Mouse (Mus musculus) cerebellum, adult 11 months (tissue): ENCODE measurements around the gene Sult1a1.
"Not testable (repeated sequence)": the region's sequence is repeated elsewhere in the genome, so short reads cannot be mapped to it uniquely, and the experiment has no call there.

ENCODE experiments used
- DNase-seq: peaks from one replicate; pipeline ENCODE4 v3.0.0; 2022

Sult1a1 gene

GRCm38 (mm10) chr7:126696303-126696702 is 20.1 kb upstream of the Sult1a1 start:
- DNase-seq = no peak

- peak; percentile 92 for DNase-seq
These were observed 19.5 kb upstream of the Sult1a1 start, which contains the start of gene Slx1b for GRCm38 (mm10) chr7:126695631-126696207. Slx1b (minus strand) TSS chr7:126695784.

GRCm38 (mm10) chr7:126695210-126695611 is 19.0 kb upstream of the Sult1a1 start, which contains the start of gene Bola2:
Bola2 (plus strand) TSS chr7:126695401.
- peak; percentile 66 for DNase-seq

GRCm38 (mm10) chr7:126694441-126695051 is 18.3 kb upstream of the Sult1a1 start:
- no peak for DNase-seq

GRCm38 (mm10) chr7:126693781-126694180 is 17.5 kb upstream of the Sult1a1 start:
- DNase-seq = no peak

- peak; percentile 71 for DNase-seq
These were observed 17.0 kb upstream of the Sult1a1 start for GRCm38 (mm10) chr7:126693256-126693655.

GRCm38 (mm10) chr7:126692426-126692825 is 16.2 kb upstream of the Sult1a1 start:
- DNase-seq = no peak

- no peak for DNase-seq
These were observed 15.4 kb upstream of the Sult1a1 start for GRCm38 (mm10) chr7:126691676-126692075.

GRCm38 (mm10) chr7:126690737-126691136 is 14.5 kb upstream of the Sult1a1 start:
- no peak for DNase-seq

- no peak for DNase-seq
These were observed 12.8 kb upstream of the Sult1a1 start for GRCm38 (mm10) chr7:126689021-126689420.

GRCm38 (mm10) chr7:126688156-126688555 is 11.9 kb upstream of the Sult1a1 start:
- not testable (repeated sequence) for DNase-seq

- no peak for DNase-seq
These were observed 5.0 kb upstream of the Sult1a1 start for GRCm38 (mm10) chr7:126681221-126681620.

- DNase-seq = no peak
These were observed 3.5 kb upstream of the Sult1a1 start for GRCm38 (mm10) chr7:126679683-126680082.

- DNase-seq = no peak
These were observed 2.5 kb upstream of the Sult1a1 start for GRCm38 (mm10) chr7:126678545-126679341.

GRCm38 (mm10) chr7:126676631-126677220 is 494 bp upstream of the Sult1a1 start:
- no peak for DNase-seq

GRCm38 (mm10) chr7:126675104-126675503 is 1.1 kb downstream of the Sult1a1 start:
- DNase-seq = no peak

- DNase-seq = no peak
These were observed 4.1 kb downstream of the Sult1a1 start for GRCm38 (mm10) chr7:126672111-126672510.

- DNase-seq = no peak
These were observed 6.1 kb downstream of the Sult1a1 start for GRCm38 (mm10) chr7:126670152-126670551.

GRCm38 (mm10) chr7:126668452-126668851 is 7.8 kb downstream of the Sult1a1 start:
- DNase-seq = no peak

- DNase-seq = no peak
These were observed 8.6 kb downstream of the Sult1a1 start for GRCm38 (mm10) chr7:126667495-126668090.

- no peak for DNase-seq
These were observed 11.0 kb downstream of the Sult1a1 start for GRCm38 (mm10) chr7:126665269-126665668.

GRCm38 (mm10) chr7:126663646-126664045 is 12.6 kb downstream of the Sult1a1 start:
- DNase-seq = no peak

GRCm38 (mm10) chr7:126659771-126660170 is 16.5 kb downstream of the Sult1a1 start:
- DNase-seq = no peak
